Mouse (Mus musculus) lung, adult 2 months (tissue): Measurements from ENCODE around the gene Sorl1.

Experiments used
- CTCF ChIP-seq: fragments of 200-500 bp; IDR thresholded peaks from 2 replicates; pipeline ENCODE4 v1.5.1; 2011; ENCODE audit warnings: mild to moderate bottlenecking, low read length, control low read depth; ENCODE audit not compliant: insufficient read depth
- POLR2A ChIP-seq: fragments of 200-500 bp; IDR thresholded peaks from 2 replicates; pipeline ENCODE4 v1.6.1; 2011; ENCODE audit warnings: low read depth, mild to moderate bottlenecking, control low read depth, low read length, borderline replicate concordance; ENCODE audit errors: extremely low read depth

DNA sequence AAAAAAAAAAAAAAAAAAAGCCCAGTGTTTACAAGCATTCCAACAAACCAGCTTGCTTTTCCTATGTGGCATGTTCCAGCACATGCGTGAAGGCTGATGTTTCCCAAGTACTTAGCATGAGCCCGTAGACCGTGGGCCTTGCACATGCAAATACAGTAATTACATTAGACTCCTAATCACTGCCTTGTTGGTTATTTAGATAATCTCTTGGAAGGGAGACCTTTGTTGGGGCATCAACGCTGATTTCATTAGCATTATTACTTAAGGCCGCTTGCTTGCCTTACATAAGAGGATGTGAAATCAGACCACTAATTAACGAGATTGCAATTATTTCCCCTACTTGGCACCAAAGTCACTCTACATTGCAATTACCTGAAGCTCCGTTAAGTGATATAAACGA is 154.1 kb downstream of the Sorl1 start:
- no peak for TF ChIP-seq CTCF
- no peak for TF ChIP-seq POLR2A
